Mouse (Mus musculus) liver, adult 2 months (tissue): ENCODE data around the gene Tmem234. TPM values are rescaled to one million over a fixed set of nuclear protein-coding genes. Genes with fewer than 3 reads are reported as not detected.

ENCODE experiments used
- DNase-seq: peaks from one replicate; pipeline ENCODE4 v3.0.0-alpha.2; 2011; ENCODE audit warnings: low read depth, low spot score; ENCODE audit errors: extremely low read depth
- H3K27ac ChIP-seq: fragments of 200-500 bp; replicated peaks from 2 replicates; pipeline ENCODE4 v1.5.1; 2012; ENCODE audit warnings: low read depth, mild to moderate bottlenecking, control low read depth, inconsistent platforms, low read length; ENCODE audit not compliant: insufficient read depth
- H3K27me3 ChIP-seq: fragments of 200-500 bp; 2 replicates; pipeline ENCODE4 v1.6.1; 2012; ENCODE audit warnings: mild to moderate bottlenecking, moderate library complexity, low read length, inconsistent platforms; ENCODE audit not compliant: control insufficient read depth, insufficient read depth
- H3K36me3 ChIP-seq: fragments of 200-500 bp; 2 replicates; pipeline ENCODE4 v1.6.1; 2012; ENCODE audit warnings: low read length, inconsistent platforms; ENCODE audit not compliant: control insufficient read depth, insufficient read depth
- H3K4me1 ChIP-seq: fragments of 200-500 bp; 2 replicates; pipeline ENCODE4 v1.6.1; 2011; ENCODE audit warnings: low read length; ENCODE audit not compliant: control insufficient read depth, insufficient read depth
- H3K4me3 ChIP-seq: fragments of 200-500 bp; 2 replicates; pipeline ENCODE4 v1.5.1; 2011; ENCODE audit warnings: low read depth, mild to moderate bottlenecking, control low read depth, low read length, moderate library complexity; ENCODE audit not compliant: insufficient read depth
- H3K79me2 ChIP-seq: fragments of 200-500 bp; 2 replicates; pipeline ENCODE4 v1.6.1; 2012; ENCODE audit warnings: inconsistent platforms, mild to moderate bottlenecking, low read length, moderate library complexity; ENCODE audit not compliant: control insufficient read depth, insufficient read depth
- H3K9ac ChIP-seq: fragments of 200-500 bp; 2 replicates; pipeline ENCODE4 v1.6.1; 2012; ENCODE audit warnings: low read depth, mild to moderate bottlenecking, control low read depth, inconsistent platforms, low read length
- CTCF ChIP-seq: fragments of 200-500 bp; IDR thresholded peaks from 2 replicates; pipeline ENCODE4 v1.5.1; 2011; ENCODE audit warnings: low read depth, low read length, control low read depth
- POLR2A ChIP-seq: fragments of 200-500 bp; IDR thresholded peaks from 2 replicates; pipeline ENCODE4 v1.6.1; 2011; ENCODE audit warnings: low read length, control low read depth; ENCODE audit not compliant: insufficient read depth; ENCODE audit errors: extremely low read depth
- WGBS: fragments of 180-500 bp; shearing (Covaris S2); methylation state at CpG from one replicate; pipeline ENCODE4 v1.1.7; 2018; 5-methylcytosine and 5-hydroxymethylcytosine counted together
- polyA plus RNA-seq: library from polyadenylated mRNA; depleted of rRNA; stranded (reverse); fragments of >200 nt; gene quantifications from 2 replicates; pipeline ENCODE4 v1.2.3, GENCODE M21; 2012
- total RNA-seq: library from RNA; depleted of rRNA; stranded (reverse); fragments of >200 nt; gene quantifications from 2 replicates; pipeline ENCODE4 v1.2.3, GENCODE M21; 2014

Tmem234 gene
- total and polyA plus RNA-seq, 2 experiments, result 65.6 to 75.8 TPM

DNA sequence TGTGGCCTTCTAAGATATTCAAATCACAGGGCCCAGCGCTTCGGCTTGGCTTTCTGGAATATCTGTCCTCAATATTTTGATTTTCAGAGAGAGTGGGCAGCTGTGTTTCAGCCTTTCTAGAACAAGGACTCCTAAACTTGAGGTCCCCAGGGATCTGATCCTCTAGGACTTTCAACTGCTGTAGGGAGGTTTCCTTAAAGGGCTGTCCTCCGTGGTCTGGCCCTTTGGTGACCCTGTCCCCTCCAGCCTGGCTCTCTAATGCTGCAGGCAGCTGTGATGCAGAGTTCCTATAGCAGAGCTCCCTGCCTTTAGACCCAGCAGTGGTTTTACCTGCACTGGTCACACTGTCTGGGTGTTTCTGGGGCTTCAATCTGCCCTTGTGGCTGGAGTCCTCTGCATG lies 16.2 kb downstream of the Tmem234 start:
- H3K4me1 ChIP-seq, result peaks cover 7% of the 10 kb centered on the region; the same call in 1 of the 2 replicates
- TF ChIP-seq POLR2A, result no peak
- TF ChIP-seq CTCF, result no peak
- WGBS, result 93% methylated on average over 3 of the region's 3 CpGs
- no peak overlapping the region for H3K4me3 ChIP-seq
- no peaks in the 10 kb centered on the region for H3K36me3 ChIP-seq
- DNase-seq, result no peak
- no peaks in the 10 kb centered on the region for H3K79me2 ChIP-seq
- H3K27ac ChIP-seq, result no peak overlapping the region
- H3K9ac ChIP-seq, result no peak overlapping the region
- H3K27me3 ChIP-seq, result no peaks in the 10 kb centered on the region

DNA sequence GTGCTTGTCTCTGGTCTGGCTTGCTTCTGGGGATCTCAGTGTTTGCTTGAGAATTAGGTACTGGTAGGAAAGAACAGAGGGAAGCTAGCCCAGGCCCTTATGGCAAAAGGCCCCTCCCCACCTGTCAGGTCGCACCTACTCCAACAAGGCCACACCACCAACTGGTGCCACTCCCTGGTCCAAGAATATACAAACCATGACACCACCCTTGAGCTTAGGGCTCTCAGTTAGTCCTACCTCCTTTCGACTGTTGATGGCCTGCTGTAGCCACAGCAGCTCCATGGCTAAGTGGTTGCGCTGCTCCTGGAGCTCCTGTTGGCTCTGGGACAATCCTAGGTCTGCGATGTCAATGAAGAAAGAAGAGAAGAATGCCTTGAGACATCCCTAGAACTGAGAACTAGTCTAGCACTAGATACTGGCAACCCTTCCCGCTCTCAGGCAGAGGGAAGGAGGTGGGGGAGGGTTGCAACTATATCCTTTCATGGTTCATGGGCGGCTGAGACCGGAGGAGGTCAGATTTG lies 16.7 kb downstream of the Tmem234 start:
- Histone ChIP-seq H3K79me2 (no peaks in the 10 kb centered on the region), H3K4me1 (peaks cover 7% of the 10 kb centered on the region; the same call in 1 of the 2 replicates), H3K9ac (no peak overlapping the region), H3K27ac (no peak overlapping the region), H3K4me3 (no peak overlapping the region), H3K27me3 (no peaks in the 10 kb centered on the region), H3K36me3 (no peaks in the 10 kb centered on the region)
- TF ChIP-seq POLR2A (no peak), CTCF (no peak)
- 92% methylated on average over 7 of the region's 7 CpGs for WGBS
- DNase-seq, result no peak

DNA sequence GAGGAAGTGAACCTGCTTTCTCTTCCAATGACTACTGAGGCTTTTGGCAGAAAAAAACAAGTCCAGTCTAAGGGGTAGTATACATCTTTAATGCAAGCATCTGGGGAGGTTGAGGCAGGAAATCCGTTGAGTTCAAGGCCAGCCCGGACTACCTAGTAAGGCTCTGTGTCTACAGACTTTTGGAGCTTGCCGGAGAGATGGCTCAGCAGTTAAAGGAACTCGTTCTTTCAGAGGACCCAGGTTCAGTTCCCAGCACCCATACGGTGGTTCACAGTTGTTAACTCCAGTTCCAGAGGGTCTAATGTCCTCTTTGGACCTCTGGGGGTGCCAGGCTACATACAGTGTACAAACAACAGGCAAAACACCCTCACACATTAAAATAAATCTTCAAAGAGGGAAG lies 17.6 kb downstream of the Tmem234 start:
- 92% methylated on average over 5 of the region's 5 CpGs for WGBS

DNA sequence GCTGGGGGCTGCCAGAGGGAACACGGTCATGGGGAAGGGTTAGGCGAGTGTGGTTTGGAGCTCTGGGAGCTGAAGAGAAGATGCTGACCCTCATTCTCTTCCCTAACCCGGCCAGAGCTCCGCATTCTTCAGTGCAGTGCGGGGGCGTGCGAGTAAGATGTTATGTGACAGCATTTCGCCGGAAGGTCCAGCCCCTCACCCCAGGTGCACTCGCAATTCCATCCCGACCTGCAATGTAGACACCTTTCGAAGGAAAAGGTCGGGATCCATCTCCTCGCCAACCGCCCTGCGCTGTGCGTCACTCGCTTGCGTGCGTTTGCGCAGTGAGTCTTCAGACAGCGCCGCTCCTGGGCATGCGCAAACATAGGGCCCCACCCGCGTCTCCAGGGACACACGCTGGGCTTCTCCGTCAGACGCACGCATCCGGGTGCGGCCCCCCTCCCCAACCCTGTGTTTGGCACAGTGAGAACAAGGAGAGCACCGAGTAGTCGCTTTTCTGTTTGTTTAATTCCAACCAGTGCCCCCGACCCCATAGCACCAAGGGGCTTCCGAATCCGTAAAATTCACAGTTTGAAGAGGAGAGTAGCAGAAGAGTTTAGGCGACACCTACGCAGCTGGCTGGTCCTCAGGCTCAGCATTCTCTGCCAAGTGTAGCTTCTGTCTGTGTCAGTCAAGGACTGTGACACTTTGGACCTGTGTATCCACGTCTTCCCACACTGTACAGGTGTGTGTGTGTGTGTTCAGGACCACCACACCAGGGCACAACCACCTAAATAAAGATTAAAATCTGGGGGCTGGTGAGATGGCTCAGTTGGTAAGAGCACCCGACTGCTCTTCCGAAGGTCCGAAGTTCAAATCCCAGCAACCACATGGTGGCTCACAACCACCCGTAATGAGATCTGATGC lies 18.6 kb downstream of the Tmem234 start, which contains the start of gene Iqcc:
Gene Iqcc, minus strand, starts transcription at position 314 of the 906 bp plus-strand sequence.
- DNase-seq, result peak; percentile 82
- H3K9ac ChIP-seq, result peak within 1 kb of the TSS; percentile 73
- peaks cover 16% of the 10 kb centered on the region for H3K4me1 ChIP-seq
- H3K79me2 ChIP-seq, result 0 out of 2 replicates have a peak, but pooled peaks cover 4% of the 10 kb centered on the region
- TF ChIP-seq CTCF, result no peak
- TF ChIP-seq POLR2A, result peak; percentile 94
- 2% methylated on average over 44 of the region's 44 CpGs for WGBS
- peak within 1 kb of the TSS; percentile 77 for H3K4me3 ChIP-seq
- H3K36me3 ChIP-seq, result no peaks in the 10 kb centered on the region
- H3K27ac ChIP-seq, result peak within 1 kb of the TSS; percentile 79
- H3K27me3 ChIP-seq, result no peaks in the 10 kb centered on the region

More for the DNA sequence above, 17.6 kb downstream of the Tmem234 start:
- 0 out of 2 replicates have a peak, but pooled peaks cover 4% of the 10 kb centered on the region for H3K79me2 ChIP-seq
- no peak overlapping the region; the same call in 1 of the 2 replicates for H3K9ac ChIP-seq
- no peak overlapping the region for H3K4me3 ChIP-seq
- no peaks in the 10 kb centered on the region for H3K27me3 ChIP-seq
- H3K4me1 ChIP-seq, result peaks cover 16% of the 10 kb centered on the region
- H3K36me3 ChIP-seq, result no peaks in the 10 kb centered on the region
- no peak for DNase-seq
- no peak for TF ChIP-seq CTCF
- TF ChIP-seq POLR2A, result no peak
- H3K27ac ChIP-seq, result no peak overlapping the region

DNA sequence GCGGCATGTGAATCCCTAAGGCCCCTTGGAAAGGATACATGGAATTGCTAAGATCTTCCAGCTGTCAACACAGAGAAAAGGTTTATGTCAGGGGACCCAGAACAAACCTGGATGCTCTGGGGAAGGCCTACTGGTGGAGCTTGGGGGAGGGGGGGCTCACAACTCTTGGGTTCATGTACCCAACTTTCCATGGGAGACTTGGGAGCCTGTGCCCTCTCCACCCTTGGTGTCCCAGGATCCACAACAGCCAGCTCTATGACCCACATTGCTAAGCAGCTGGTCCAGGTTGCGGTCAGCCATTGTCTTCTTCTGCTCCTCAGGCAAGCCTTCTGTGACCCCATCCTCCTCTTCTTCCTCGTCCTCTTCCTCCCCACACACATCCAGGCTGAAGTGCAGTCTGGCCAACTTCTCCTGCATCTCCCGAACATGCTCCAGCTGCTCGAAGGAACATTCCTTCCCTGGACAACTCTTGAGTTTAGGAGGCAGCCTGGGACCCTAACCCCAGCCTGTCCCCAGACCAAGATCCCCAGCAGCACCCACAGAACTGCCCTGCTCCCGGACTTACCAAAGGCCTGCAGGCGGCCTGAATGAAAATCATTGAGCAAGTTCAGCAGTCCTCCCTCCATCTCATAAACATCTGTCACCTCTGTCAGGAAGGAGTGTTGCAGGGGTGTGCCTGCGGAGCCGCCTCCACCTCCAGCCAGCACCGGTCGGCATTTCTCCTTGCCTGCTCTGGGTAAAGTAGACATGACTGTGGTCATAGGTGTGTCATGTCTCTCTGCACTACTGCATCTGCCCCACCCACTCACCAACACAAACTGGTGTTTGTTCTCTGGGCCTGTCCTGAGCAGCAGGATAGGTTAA lies 20.2 kb downstream of the Tmem234 start:
- TF ChIP-seq POLR2A (no peak), CTCF (no peak)

More for the DNA sequence above, 20.2 kb downstream of the Tmem234 start:
- WGBS, result 85% methylated on average over 11 of the region's 11 CpGs
- H3K9ac ChIP-seq, result no peak overlapping the region; the same call in 1 of the 2 replicates
- H3K4me1 ChIP-seq, result peaks cover 16% of the 10 kb centered on the region
- H3K36me3 ChIP-seq, result no peaks in the 10 kb centered on the region
- H3K79me2 ChIP-seq, result 0 out of 2 replicates have a peak, but pooled peaks cover 4% of the 10 kb centered on the region
- H3K27ac ChIP-seq, result peak overlapping the region; percentile 50; the same call in 1 of the 2 replicates
- no peak for DNase-seq
- no peaks in the 10 kb centered on the region for H3K27me3 ChIP-seq
- H3K4me3 ChIP-seq, result peak overlapping the region; percentile 29; the same call in 1 of the 2 replicates
